Mouse (Mus musculus): ENCODE measurements at regions not wholly inside any gene's neighbourhood (a gene's known extent, or its start where the extent isn't known, plus 50 kb on each side); places are given as distances from the start of the nearest gene placed in this dataset.

DNA sequence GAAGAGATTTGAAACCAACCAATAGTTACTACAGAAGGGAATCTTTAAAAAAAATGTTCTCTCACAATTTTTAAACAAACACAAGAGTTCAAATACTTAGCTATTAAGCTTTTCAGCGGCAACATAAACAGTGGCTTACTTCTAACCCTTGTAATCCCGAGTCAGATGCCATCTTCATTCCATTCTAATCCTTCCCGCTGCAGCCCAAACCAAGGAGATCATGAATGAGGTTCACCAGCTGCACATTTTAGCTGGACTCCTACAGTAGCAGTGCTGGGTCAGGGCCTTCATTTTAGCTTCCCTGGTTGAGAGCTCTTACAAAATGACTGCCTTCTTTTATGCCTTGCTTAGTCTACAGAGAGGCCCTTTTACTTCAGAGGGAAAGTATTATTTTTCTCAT lies 650.0 kb upstream of the Nr3c2 start:
- no peak overlapping the region for H3K27ac ChIP-seq (ENCODE audit: low read depth, low read length)
- no peaks in the 10 kb centered on the region for H3K4me1 ChIP-seq (ENCODE audit: insufficient read depth)
- DNase-seq (no peak), ATAC-seq (no peak)
- no peaks in the 10 kb centered on the region for H3K27me3 ChIP-seq (ENCODE audit: insufficient read depth, low read length)
- no peak overlapping the region for H3K9ac ChIP-seq
- no peak overlapping the region for H3K4me3 ChIP-seq (ENCODE audit: low read depth, low read length)
- H3K4me2 ChIP-seq (ENCODE audit: low read depth): no peak overlapping the region
- 72% methylated on average over 3 of the region's 3 CpGs for WGBS
- no peaks in the 10 kb centered on the region for H3K36me3 ChIP-seq (ENCODE audit: insufficient read depth)
- TF ChIP-seq CTCF (IDR thresholded peaks at IDR 0.05; ENCODE audit: low read depth): no peak
- H3K9me3 ChIP-seq (ENCODE audit: low read length): no peaks in the 10 kb centered on the region

DNA sequence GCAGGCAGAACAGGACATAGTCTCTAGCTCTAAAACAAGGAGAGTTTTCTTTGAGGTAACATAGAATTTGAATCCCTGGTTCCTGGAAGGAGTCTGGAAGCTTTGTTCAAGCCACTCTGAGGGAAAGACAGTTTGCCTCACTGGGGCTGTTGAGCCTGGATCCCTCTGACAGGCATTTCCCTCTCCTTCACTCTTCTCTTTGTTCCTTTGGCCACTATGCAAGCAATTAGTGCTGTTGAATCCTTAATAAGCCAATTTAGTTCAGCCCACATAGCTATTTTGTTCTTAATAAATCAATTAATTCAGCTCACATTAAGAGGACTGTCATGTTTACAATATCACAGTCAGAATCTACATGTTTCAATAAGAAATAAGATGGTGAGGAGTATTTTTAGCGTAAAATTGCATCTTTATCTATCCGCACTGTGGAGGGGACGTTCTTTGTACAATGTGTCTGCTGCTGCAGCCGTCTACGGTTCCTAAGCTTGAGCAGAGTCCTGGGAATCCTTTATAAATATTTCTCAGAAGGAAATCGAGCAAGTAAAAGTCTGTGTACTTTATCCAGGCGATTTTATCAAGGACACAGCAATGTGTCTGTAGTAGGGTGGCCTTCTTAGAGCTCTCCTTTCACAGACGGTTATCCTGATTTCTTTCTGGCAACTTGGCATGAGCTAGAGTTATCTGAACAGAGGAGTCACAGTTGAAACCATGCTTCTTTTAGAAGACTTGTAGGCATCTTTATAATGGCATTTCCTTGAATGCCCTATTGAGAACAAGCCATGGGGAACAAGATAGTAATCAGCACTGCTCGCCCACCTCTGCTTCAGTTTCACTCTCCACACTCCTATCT lies 646.9 kb upstream of the Nr3c2 start:
- no peaks in the 10 kb centered on the region for H3K36me3 ChIP-seq (ENCODE audit: insufficient read depth)
- DNase-seq (peak; percentile 17), ATAC-seq (peak; percentile 85)
- H3K9me3 ChIP-seq (ENCODE audit: low read length): no peaks in the 10 kb centered on the region
- TF ChIP-seq CTCF (IDR thresholded peaks at IDR 0.05; ENCODE audit: low read depth): no peak
- no peak overlapping the region for H3K4me2 ChIP-seq (ENCODE audit: low read depth)
- 0 out of 2 replicates have a peak overlapping the region, but pooled peaks have one; percentile 6 for H3K9ac ChIP-seq
- no peak overlapping the region for H3K4me3 ChIP-seq (ENCODE audit: low read depth, low read length)
- no peaks in the 10 kb centered on the region for H3K4me1 ChIP-seq (ENCODE audit: insufficient read depth)
- 17% methylated on average over 9 of the region's 9 CpGs for WGBS
- no peaks in the 10 kb centered on the region for H3K27me3 ChIP-seq (ENCODE audit: insufficient read depth, low read length)
- H3K27ac ChIP-seq (ENCODE audit: low read depth, low read length): no peak overlapping the region
